Mouse (Mus musculus) retina, postnatal 7 days (tissue): ENCODE results near the gene Ccl22.

Source experiments
- DNase-seq: peaks from one replicate; pipeline ENCODE4 v3.0.0-alpha.2; 2012; ENCODE audit warnings: low read depth, low spot score

Ccl22 gene

DNA sequence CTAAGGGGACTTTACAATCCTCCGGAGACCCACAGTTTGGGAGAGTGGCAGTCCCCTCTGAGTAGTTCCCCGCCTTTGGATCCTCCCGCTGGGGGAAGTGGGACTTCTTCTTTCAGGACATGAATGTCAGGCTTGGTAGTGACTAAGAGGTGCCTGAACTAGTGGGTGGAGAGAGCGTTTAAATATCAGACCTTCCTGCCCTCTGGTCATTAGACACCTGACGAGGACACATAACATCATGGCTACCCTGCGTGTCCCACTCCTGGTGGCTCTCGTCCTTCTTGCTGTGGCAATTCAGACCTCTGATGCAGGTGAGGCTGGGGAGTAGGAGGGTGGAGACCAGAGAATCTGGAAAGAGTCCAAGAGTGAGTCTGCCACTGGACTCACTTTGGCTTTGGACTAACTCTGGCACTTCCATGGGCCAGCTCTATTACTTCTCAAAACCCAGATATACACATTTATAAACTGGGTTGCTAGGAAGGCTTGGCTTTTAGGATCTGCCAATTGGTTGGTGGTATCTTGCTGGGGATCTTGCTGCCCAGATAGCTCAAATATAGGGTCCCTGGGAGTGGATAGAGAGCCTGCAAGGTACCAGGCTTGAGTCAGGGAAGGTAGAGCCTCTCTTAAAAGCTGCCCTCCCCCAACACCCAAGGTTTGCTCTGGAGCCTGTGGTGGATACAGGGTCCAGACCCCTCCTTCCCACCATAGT, at the start of gene Ccl22:
Gene Ccl22 (plus strand): TSS at position 115 of the 709 bp plus-strand sequence.
- DNase-seq = no peak

DNA sequence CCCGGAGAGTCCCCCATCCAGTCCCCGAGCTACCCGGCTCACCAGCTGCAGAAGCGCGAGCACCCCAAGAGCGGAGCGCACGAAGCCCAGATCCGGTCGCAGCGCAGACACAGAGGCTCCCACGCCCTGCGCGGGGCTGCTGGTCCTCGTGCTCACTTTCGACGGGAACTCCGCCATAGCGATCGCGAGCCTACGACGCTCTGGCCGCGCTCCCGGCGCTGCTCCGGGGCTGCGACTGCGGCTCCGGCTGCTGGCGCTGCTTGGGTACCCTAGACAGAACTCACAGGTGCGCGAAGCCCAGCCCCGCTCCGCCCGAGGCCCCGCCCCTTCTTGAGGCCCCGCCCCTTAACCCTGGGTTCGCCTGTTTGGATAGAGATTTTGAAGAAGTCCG, 49.4 kb upstream of the Ccl22 start, which contains the start of gene Pllp:
Gene Pllp (minus strand): TSS at position 285 of the 391 bp plus-strand sequence.
- no peak for DNase-seq

GRCm38 (mm10) chr8:94696566-94696965, 48.8 kb upstream of the Ccl22 start:
- no peak for DNase-seq

DNA sequence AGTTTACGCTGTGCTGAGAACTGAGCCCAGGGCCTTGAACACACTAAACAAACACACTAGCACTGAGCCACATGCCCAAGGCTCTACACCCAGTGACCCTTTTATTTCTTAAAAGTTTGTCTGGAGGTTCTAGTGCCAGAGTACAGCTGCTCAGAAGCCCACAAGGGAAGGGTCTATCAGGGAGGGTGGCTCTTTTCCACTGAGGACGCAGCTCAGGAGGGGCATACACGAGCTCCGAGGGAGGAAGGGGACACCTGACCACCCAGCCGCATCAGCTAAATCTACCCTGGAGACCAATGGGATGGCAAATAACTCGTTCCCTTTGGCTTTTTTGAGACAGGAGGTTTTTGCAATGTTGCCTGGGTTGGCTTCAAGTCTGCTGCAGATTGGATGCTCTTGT, 47.4 kb upstream of the Ccl22 start:
- DNase-seq = no peak

DNA sequence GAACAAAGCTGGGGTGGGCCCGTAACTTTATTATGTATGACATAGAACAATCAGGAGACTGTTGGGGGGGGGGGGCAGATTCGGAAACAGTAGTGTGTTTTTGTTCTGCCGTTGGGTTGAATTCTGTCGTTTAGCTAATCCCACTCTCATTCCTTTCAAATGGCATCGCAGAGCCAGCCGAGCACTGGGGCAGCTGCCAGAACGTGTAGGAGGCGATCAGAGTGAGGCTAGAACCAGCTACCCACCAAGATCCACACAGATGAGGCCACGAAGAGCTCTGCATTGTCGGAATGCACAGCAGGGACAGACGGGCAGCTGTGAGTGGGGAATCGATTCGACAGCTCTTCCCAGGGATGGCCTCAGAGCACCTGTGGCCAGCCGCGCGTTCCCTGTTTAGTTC, 46.0 kb upstream of the Ccl22 start:
- DNase-seq = no peak

DNA sequence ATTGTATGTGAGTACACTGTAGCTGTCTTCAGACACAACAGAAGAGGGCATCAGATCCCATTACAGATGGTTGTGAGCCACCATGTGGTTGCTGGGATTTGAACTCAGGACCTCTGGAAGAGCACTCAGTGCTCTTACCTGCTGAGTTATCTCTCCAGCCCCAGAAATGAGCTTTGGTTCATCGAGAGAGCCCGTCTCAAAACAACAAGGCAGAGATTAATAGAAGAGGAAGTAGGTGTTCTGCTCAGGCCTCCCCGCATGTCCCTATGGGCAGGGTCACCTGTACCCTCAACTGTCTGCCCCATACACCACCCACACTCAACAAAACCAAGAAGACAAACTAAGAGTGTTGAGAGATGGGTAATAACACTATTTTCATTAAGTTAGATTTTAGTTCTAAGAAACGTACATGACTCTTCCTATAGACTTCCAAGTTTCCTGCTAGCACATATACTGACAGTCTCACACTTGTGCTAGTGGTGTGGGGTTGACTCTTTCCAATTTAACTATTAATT, 44.9 kb upstream of the Ccl22 start:
- no peak for DNase-seq

DNA sequence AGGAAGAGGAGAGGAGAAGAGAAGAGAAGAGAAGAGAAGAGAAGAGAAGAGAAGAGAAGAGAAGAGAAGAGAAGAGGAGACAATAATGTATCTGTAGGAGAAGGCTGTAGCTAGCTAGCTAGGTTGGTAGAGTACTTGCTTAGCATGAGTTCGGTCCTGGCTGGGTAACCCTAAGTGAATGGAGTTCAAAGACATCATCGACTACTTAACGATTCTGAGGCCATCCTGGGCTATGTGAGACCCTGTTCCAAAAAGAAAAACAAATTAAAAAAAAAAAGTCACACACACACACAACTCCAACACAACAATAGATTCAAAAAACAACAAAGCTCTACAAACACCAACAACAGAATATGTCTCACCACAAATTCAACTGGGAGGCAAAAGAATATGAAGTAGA, 43.2 kb upstream of the Ccl22 start:
- no peak for DNase-seq

GRCm38 (mm10) chr8:94702844-94703813, 42.3 kb upstream of the Ccl22 start:
- no peak for DNase-seq

- DNase-seq = peak; percentile 94
Measured at GRCm38 (mm10) chr8:94703972-94704668, 41.3 kb upstream of the Ccl22 start.

GRCm38 (mm10) chr8:94704669-94704984, 40.8 kb upstream of the Ccl22 start:
- no peak for DNase-seq

- DNase-seq = no peak
Measured at GRCm38 (mm10) chr8:94705581-94706245, 39.7 kb upstream of the Ccl22 start.

- no peak for DNase-seq
Measured at GRCm38 (mm10) chr8:94706732-94707395, 38.5 kb upstream of the Ccl22 start.

DNA sequence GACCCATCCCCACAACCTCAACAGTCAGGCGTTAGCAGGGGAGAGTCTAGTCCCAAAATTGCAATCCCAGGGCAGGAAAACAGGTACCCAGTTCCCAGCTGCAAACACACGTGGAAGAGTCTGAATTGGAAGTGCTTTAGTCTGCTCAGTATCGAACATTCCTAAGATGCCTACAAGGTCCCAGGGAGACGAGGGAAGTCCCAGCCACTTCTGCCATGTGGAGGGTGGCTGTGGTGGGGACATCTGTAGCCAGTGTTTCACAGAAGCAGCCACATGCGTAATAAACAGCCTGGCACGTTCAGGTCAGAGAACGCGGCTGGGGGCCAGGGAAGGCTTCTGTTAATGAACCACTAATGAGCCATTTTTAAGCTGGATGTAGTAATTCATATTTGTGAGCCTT, 35.1 kb upstream of the Ccl22 start:
- no peak for DNase-seq

DNA sequence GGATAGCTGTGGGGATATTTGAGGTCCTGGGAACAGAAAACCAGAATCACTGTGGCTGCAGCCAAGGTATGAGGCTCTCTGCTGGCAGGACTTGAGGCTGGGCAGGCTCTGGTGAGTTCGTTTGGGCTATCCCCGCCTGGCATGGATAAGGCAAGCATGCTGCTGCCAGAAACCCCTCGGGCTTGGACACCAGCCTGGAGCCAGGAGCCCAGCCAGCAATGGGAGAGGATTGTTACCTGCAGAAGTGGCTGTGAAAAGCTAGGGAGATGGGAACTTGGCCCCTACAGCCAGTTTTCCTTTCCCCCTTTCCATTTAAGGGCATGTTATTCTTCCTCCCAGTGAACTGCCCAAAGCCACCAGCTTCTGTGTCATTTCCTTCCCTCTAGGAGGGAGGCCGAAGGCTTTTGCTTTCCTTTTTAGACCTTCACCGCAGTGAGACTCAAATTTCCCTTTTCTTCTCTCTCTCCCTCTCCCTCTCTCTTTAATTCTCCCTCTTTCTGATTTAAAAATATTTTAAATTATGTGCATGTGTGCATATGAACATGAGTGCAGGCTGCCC, 34.2 kb upstream of the Ccl22 start:
- DNase-seq = no peak

DNA sequence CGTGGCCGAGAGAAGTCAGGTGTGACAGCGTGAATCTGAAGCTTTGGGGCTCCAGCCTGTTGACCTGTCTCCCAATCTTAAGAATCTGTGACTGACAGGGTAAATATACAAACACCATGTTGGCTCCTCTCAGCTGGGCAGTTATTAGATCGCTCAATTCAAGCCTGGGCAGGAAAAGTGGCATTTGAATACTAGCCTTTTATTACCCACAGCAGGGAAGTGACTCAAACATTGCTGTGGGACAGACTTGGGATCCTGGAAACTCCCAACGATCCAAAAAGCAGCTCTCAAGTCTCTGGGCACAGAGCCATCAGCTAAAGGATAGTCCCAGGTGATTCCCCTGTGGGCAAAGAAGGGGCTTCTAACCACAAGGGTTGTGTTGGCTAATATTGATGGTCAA, 30.8 kb upstream of the Ccl22 start:
- DNase-seq = no peak

DNA sequence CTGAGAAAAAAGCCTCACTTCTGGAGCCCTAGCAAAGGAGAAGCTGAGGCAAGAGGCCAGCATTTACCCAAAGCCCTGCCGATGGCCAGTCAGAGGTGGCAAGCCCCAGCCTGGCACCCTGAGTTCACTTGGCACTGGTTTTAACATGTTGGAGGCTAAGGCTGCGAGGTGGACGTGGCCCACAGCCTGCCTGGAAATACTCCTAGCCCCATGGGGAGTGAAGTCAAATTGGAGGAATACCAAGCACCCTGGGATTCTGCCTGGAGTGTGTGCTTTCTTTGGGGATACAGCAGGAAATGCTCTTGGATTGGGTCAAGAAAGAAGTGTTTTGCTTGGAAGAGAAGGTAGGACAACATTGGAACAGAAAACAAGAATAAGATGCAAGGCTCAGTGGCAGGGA, 29.5 kb upstream of the Ccl22 start:
- DNase-seq = no peak

GRCm38 (mm10) chr8:94716841-94717240, 28.5 kb upstream of the Ccl22 start:
- DNase-seq = no peak

DNA sequence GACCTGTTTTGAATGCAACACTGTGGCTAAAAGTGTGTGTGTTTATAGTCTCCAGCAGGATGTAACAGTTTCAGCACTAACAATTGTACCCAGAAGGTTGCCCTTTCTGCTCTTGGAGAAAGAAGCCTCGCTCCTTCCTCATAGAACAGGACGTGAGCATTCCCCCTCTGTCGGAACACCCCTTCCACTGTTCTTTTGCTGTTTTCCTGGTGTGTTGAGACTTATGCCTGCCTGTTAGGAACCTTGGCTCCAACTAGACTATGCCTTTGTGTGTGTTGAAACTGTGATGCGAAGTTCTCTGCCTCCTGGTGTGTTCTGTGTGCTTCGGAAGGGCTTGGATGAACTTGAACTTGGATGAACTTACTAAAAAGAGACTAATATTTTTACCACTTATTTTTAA, 19.4 kb upstream of the Ccl22 start:
- DNase-seq = no peak

DNA sequence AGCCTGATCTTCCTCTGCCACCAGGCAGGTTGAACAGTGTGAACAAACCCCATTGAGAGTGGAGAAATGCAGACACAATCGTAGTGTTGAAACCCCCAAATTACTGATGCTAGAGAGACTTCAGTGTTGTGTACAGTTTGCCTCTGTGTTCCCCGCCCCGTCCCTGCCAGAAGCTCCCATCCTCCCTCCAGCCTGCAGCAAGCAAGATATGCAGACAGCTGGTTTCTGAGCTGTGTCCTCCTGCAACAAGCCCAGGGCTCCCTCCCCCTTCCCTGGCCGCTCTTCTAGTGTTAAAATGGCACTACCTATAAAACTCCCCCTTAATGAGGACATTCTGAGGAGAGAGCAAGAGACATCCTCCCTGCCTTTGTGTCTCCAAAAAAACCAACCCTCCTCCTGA, 16.1 kb upstream of the Ccl22 start:
- no peak for DNase-seq

- no peak for DNase-seq
Measured at GRCm38 (mm10) chr8:94733821-94734465, 11.4 kb upstream of the Ccl22 start.
